Mouse (Mus musculus) B cell, adult (primary cell): ENCODE measurements around the gene Ppp2r3a. TPM values are rescaled to one million over a fixed set of nuclear protein-coding genes. Genes with fewer than 3 reads are reported as not detected.

Experiments used
- total RNA-seq: library from RNA; stranded (reverse); gene quantifications from 4 replicates; pipeline ENCODE4 v1.2.4, GENCODE M21; 2023; ENCODE audit not compliant: inconsistent age

Gene Ppp2r3a
- 2.4 to 3.2 TPM (median 2.8 TPM) in 4 replicates for total RNA-seq

DNA sequence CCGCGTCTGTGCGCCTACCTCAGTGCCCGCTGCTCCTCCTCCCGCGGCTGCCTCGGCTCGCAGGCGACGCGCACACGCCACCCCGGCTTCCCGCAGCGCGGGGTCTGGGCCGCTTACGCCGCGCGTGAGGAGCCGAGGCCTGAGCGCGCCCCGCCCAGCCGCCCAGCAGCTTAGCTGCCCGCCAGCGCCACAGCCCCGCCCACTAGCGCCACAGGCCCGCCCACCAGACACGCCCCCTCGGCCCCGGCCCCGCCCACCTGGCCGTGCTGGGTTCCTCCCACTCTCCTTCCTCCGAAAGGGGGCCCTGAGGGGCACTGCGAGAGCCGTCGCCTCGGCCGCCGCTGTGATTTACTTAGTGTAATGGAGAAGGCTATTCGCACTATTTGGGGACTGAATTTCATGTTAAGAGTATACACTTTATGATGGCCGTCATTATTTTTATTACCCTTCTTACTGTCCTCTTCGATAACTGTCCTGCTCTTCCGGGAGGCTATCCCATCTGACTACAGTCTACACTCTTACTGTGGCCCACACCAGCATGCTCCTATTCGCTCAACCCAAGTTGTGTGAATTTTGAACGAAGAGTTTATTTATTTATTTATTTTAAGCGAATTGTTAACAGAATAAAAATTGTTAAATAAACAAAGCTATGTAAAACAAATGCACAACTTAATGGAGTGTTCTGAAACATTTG lies at the start of gene Ppp2r3a:
Gene Ppp2r3a (minus strand): TSS at position 152 of the 694 bp plus-strand sequence.

GRCm38 (mm10) chr9:101073987-101074331 lies 177.6 kb downstream of the Ppp2r3a start, which contains the start of gene Msl2:
Gene Msl2, plus strand, starts transcription at chr9:101074101.

Other genes with a start within 250 kb of the Ppp2r3a start
- 9.9 to 16.3 TPM (median 12.1 TPM) in 4 replicates for gene Pccb, start 216.9 kb downstream of the Ppp2r3a start, total RNA-seq
- gene Msl2, start 177.7 kb downstream of the Ppp2r3a start, total RNA-seq: 127 to 134 TPM (median 129 TPM) in 4 replicates